Mouse (Mus musculus): ENCODE measurements at regions not wholly inside any gene's neighbourhood (a gene's known extent, or its start where the extent isn't known, plus 50 kb on each side); places are given as distances from the start of the nearest gene placed in this dataset. TPM values are rescaled to one million over a fixed set of nuclear protein-coding genes. Genes with fewer than 3 reads are reported as not detected.

DNA sequence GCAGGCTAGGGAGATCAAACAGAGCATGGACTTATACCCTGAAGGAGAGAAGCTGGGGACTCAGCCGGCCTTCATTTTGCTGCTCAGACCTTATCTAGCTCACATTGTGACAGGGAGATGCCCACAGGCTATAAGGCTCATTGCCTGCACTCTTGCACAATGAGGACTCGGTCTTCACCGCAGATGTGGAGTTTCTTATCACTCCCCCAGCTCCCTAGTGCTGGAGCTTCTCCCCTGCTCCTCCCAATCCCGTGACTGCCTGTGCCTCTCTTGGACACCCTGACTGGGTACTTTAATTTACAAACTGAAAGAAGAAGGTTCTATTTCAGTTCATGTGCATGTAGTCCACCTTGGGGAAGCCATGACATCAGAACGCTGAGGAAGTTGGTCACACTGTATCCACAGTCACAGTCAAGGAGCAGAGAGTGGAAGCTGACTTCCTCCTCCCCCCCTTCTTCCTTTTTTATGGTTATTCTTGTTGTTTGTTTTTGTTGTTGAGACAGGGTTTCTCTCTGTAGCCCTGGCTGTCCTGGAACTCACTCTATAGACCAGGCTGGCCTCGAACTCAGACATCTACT is 51.3 kb upstream of the Med14 start:
- no peaks in the 10 kb centered on the region for H3K36me3 ChIP-seq (replicated peaks; ENCODE audit: insufficient read depth, low read length)
- H3K27ac ChIP-seq (ENCODE audit: low read depth) = no peak overlapping the region
- peak; percentile 67 for ATAC-seq
- no peaks in the 10 kb centered on the region for H3K4me1 ChIP-seq (ENCODE audit: insufficient read depth)
- 60% methylated on average over 6 of the region's 6 CpGs for WGBS (ENCODE audit: insufficient replicate concordance)
- peak; percentile 13 for DNase-seq
- no peak overlapping the region for H3K9ac ChIP-seq (replicated peaks)
- TF ChIP-seq EP300 (IDR thresholded peaks at IDR 0.05; ENCODE audit: low read depth) (no peak), CTCF (IDR thresholded peaks at IDR 0.05; ENCODE audit: low read depth) (no peak)
- H3K27me3 ChIP-seq (ENCODE audit: insufficient read depth, low read length) = no peaks in the 10 kb centered on the region
- no peak overlapping the region for H3K4me3 ChIP-seq (ENCODE audit: low read depth, low read length)
- no peaks in the 10 kb centered on the region for H3K9me3 ChIP-seq (ENCODE audit: low read length)
- no peak overlapping the region for H3K4me2 ChIP-seq (ENCODE audit: low read depth, low read length)

Small RNAs in the stretch of these regions (microRNA-seq; reads per million reads assigned to microRNA genes)
- gene Gm25063 = not detected

Data from liver, postnatal 0 days (tissue).